Mouse (Mus musculus) stomach, postnatal 0 days (tissue): ENCODE results near the gene Usp5.

ENCODE experiments used
- CTCF ChIP-seq: IDR thresholded peaks from 2 replicates; pipeline ENCODE4 v1.5.1; 2016; ENCODE audit warnings: antibody characterized with exemption, low read depth, mild to moderate bottlenecking, moderate library complexity
- EP300 ChIP-seq: optimal IDR thresholded peaks from 2 replicates; pipeline ENCODE3; 2016; ENCODE audit warnings: antibody characterized with exemption

- TF ChIP-seq CTCF, result no peak
- TF ChIP-seq EP300, result no peak
Observed at GRCm38 (mm10) chr6:124767536-124767919, 61.8 kb downstream of the Usp5 start.
